Mouse (Mus musculus): ENCODE measurements around the gene Chat. TPM values are rescaled to one million over a fixed set of nuclear protein-coding genes. Genes with fewer than 3 reads are reported as not detected.
"Not testable (repeated sequence)": the region's sequence is repeated elsewhere in the genome, so short reads cannot be mapped to it uniquely, and the experiment has no call there.

Chat gene
- polyA plus RNA-seq, 1 experiment, result not detected

GRCm38 (mm10) chr14:32429030-32429602, 36.7 kb downstream of the Chat start:
- no peaks in the 10 kb centered on the region for H3K9me3 ChIP-seq (ENCODE audit: control insufficient read depth, low read length)
- H3K4me1 ChIP-seq (ENCODE audit: control insufficient read depth), result no peaks in the 10 kb centered on the region
- no peak overlapping the region for H3K4me3 ChIP-seq (replicated peaks)

GRCm38 (mm10) chr14:32423946-32424345, 41.8 kb downstream of the Chat start:
- TF ChIP-seq GATA1 (IDR thresholded peaks at IDR 0.05; ENCODE audit: low read length), result no peak
- TF ChIP-seq TAL1 (IDR thresholded peaks at IDR 0.05; ENCODE audit: low read length), result no peak
- Histone ChIP-seq H3K4me1 (ENCODE audit: control insufficient read depth) (no peaks in the 10 kb centered on the region), H3K27me3 (ENCODE audit: control insufficient read depth) (no peaks in the 10 kb centered on the region), H3K4me3 (replicated peaks) (no peak overlapping the region), H3K9me3 (ENCODE audit: control insufficient read depth, low read length) (no peaks in the 10 kb centered on the region), H3K36me3 (ENCODE audit: control insufficient read depth) (no peaks in the 10 kb centered on the region)

More at GRCm38 (mm10) chr14:32429030-32429602, 36.7 kb downstream of the Chat start:
- no peak for TF ChIP-seq TAL1 (IDR thresholded peaks at IDR 0.05; ENCODE audit: low read length)
- no peak for TF ChIP-seq GATA1 (IDR thresholded peaks at IDR 0.05; ENCODE audit: low read length)
- H3K27me3 ChIP-seq (ENCODE audit: control insufficient read depth), result no peaks in the 10 kb centered on the region
- H3K36me3 ChIP-seq (ENCODE audit: control insufficient read depth), result no peaks in the 10 kb centered on the region

GRCm38 (mm10) chr14:32418747-32419146, 47.0 kb downstream of the Chat start:
- TF ChIP-seq TAL1 (IDR thresholded peaks at IDR 0.05; ENCODE audit: low read length) (no peak), GATA1 (IDR thresholded peaks at IDR 0.05; ENCODE audit: low read length) (no peak)
- Histone ChIP-seq H3K4me1 (ENCODE audit: control insufficient read depth) (no peaks in the 10 kb centered on the region), H3K27me3 (ENCODE audit: control insufficient read depth) (no peaks in the 10 kb centered on the region), H3K9me3 (ENCODE audit: control insufficient read depth, low read length) (peaks cover 6% of the 10 kb centered on the region; the same call in 1 of the 2 replicates), H3K36me3 (ENCODE audit: control insufficient read depth) (no peaks in the 10 kb centered on the region), H3K4me3 (replicated peaks) (no peak overlapping the region)

- TF ChIP-seq GATA1 (IDR thresholded peaks at IDR 0.05; ENCODE audit: low read length) (no peak), TAL1 (IDR thresholded peaks at IDR 0.05; ENCODE audit: low read length) (no peak)
- H3K9me3 ChIP-seq (ENCODE audit: control insufficient read depth, low read length), result peaks cover 4% of the 10 kb centered on the region; the same call in 1 of the 2 replicates
Measured at GRCm38 (mm10) chr14:32412075-32412474, 53.7 kb downstream of the Chat start.

GRCm38 (mm10) chr14:32410084-32410483, 55.7 kb downstream of the Chat start:
- Histone ChIP-seq H3K4me1 (ENCODE audit: control insufficient read depth) (no peaks in the 10 kb centered on the region), H3K4me3 (replicated peaks) (no peak overlapping the region), H3K9me3 (ENCODE audit: control insufficient read depth, low read length) (no peaks in the 10 kb centered on the region), H3K36me3 (ENCODE audit: control insufficient read depth) (no peaks in the 10 kb centered on the region), H3K27me3 (ENCODE audit: control insufficient read depth) (no peaks in the 10 kb centered on the region)
- TF ChIP-seq GATA1 (IDR thresholded peaks at IDR 0.05; ENCODE audit: low read length) (no peak), TAL1 (IDR thresholded peaks at IDR 0.05; ENCODE audit: low read length) (no peak)

More at GRCm38 (mm10) chr14:32412075-32412474, 53.7 kb downstream of the Chat start:
- no peaks in the 10 kb centered on the region for H3K4me1 ChIP-seq (ENCODE audit: control insufficient read depth)
- H3K4me3 ChIP-seq (replicated peaks), result no peak overlapping the region
- H3K27me3 ChIP-seq (ENCODE audit: control insufficient read depth), result no peaks in the 10 kb centered on the region
- H3K36me3 ChIP-seq (ENCODE audit: control insufficient read depth), result no peaks in the 10 kb centered on the region

GRCm38 (mm10) chr14:32405399-32405798, 60.4 kb downstream of the Chat start:
- not testable (repeated sequence) for H3K4me3 ChIP-seq (replicated peaks); H3K9me3 ChIP-seq (ENCODE audit: control insufficient read depth, low read length); H3K4me1 ChIP-seq (ENCODE audit: control insufficient read depth); H3K36me3 ChIP-seq (ENCODE audit: control insufficient read depth); H3K27me3 ChIP-seq (ENCODE audit: control insufficient read depth)

GRCm38 (mm10) chr14:32388196-32388595, 77.6 kb downstream of the Chat start, which contains the start of gene 1700024G13Rik:
TSS of gene 1700024G13Rik (minus strand) at chr14:32388391.
- TF ChIP-seq TAL1 (IDR thresholded peaks at IDR 0.05; ENCODE audit: low read length), result no peak
- TF ChIP-seq GATA1 (IDR thresholded peaks at IDR 0.05; ENCODE audit: low read length), result no peak

GRCm38 (mm10) chr14:32381619-32382018, 84.2 kb downstream of the Chat start:
- no peak for TF ChIP-seq TAL1 (IDR thresholded peaks at IDR 0.05; ENCODE audit: low read length)
- TF ChIP-seq GATA1 (IDR thresholded peaks at IDR 0.05; ENCODE audit: low read length), result no peak
- Histone ChIP-seq H3K4me1 (ENCODE audit: control insufficient read depth) (no peaks in the 10 kb centered on the region), H3K9me3 (ENCODE audit: control insufficient read depth, low read length) (no peaks in the 10 kb centered on the region), H3K27me3 (ENCODE audit: control insufficient read depth) (peaks cover 29% of the 10 kb centered on the region), H3K4me3 (replicated peaks) (no peak overlapping the region), H3K36me3 (ENCODE audit: control insufficient read depth) (no peaks in the 10 kb centered on the region)

More at GRCm38 (mm10) chr14:32388196-32388595, 77.6 kb downstream of the Chat start, which contains the start of gene 1700024G13Rik:
- no peaks in the 10 kb centered on the region for H3K4me1 ChIP-seq (ENCODE audit: control insufficient read depth)
- no peaks in the 10 kb centered on the region for H3K27me3 ChIP-seq (ENCODE audit: control insufficient read depth)
- no peaks in the 10 kb centered on the region for H3K9me3 ChIP-seq (ENCODE audit: control insufficient read depth, low read length)
- no peaks in the 10 kb centered on the region for H3K36me3 ChIP-seq (ENCODE audit: control insufficient read depth)
- H3K4me3 ChIP-seq (replicated peaks), result no peak within 1 kb of the TSS

GRCm38 (mm10) chr14:32381066-32381465, 84.7 kb downstream of the Chat start:
- H3K4me3 ChIP-seq (replicated peaks), result no peak overlapping the region
- no peaks in the 10 kb centered on the region for H3K36me3 ChIP-seq (ENCODE audit: control insufficient read depth)
- H3K9me3 ChIP-seq (ENCODE audit: control insufficient read depth, low read length), result no peaks in the 10 kb centered on the region
- peaks cover 29% of the 10 kb centered on the region for H3K27me3 ChIP-seq (ENCODE audit: control insufficient read depth)
- no peaks in the 10 kb centered on the region for H3K4me1 ChIP-seq (ENCODE audit: control insufficient read depth)
- TF ChIP-seq GATA1 (IDR thresholded peaks at IDR 0.05; ENCODE audit: low read length) (no peak), TAL1 (IDR thresholded peaks at IDR 0.05; ENCODE audit: low read length) (no peak)

- no peak for TF ChIP-seq GATA1 (IDR thresholded peaks at IDR 0.05; ENCODE audit: low read length)
- no peak overlapping the region for H3K4me3 ChIP-seq (replicated peaks)
- H3K9me3 ChIP-seq (ENCODE audit: control insufficient read depth, low read length), result no peaks in the 10 kb centered on the region
- H3K4me1 ChIP-seq (ENCODE audit: control insufficient read depth), result no peaks in the 10 kb centered on the region
- peaks cover 29% of the 10 kb centered on the region for H3K27me3 ChIP-seq (ENCODE audit: control insufficient read depth)
- no peaks in the 10 kb centered on the region for H3K36me3 ChIP-seq (ENCODE audit: control insufficient read depth)
Measured at GRCm38 (mm10) chr14:32380099-32380480, 85.7 kb downstream of the Chat start.
